Mouse (Mus musculus) neural tube, embryonic 11.5 days (tissue): Measurements from ENCODE around the gene Oog1. TPM values are rescaled to one million over a fixed set of nuclear protein-coding genes. Genes with fewer than 3 reads are reported as not detected.
"Not testable (repeated sequence)": the region's sequence is repeated elsewhere in the genome, so short reads cannot be mapped to it uniquely, and the experiment has no call there.

ENCODE experiments used
- ATAC-seq: fragments of 200-750 bp; cut with Nextera tagmentation; 2 replicates; pipeline ENCODE4 v1.8.0; 2017; ENCODE audit warnings: moderate number of reproducible peaks, mild to moderate bottlenecking, moderate TSS enrichment, moderate library complexity; ENCODE audit not compliant: insufficient read depth, low FRiP score, low TSS enrichment
- DNase-seq: peaks from one replicate; pipeline ENCODE4 v3.0.0-alpha.2; 2015; ENCODE audit warnings: low spot score
- H3K27ac ChIP-seq: fragments of 300-500 bp; sonication (generic); 2 replicates; pipeline ENCODE4 v1.5.1; 2014; ENCODE audit warnings: low read depth, mild to moderate bottlenecking, low read length
- H3K27me3 ChIP-seq: fragments of 300-500 bp; sonication (generic); 2 replicates; pipeline ENCODE4 v1.6.1; 2014; ENCODE audit warnings: mild to moderate bottlenecking, low read length, mixed read lengths; ENCODE audit not compliant: control insufficient read depth, insufficient read depth
- H3K36me3 ChIP-seq: fragments of 300-500 bp; sonication (generic); 2 replicates; pipeline ENCODE4 v1.6.1; 2014; ENCODE audit warnings: mild to moderate bottlenecking, low read length, moderate library complexity, mixed read lengths; ENCODE audit not compliant: control insufficient read depth, insufficient read depth
- H3K4me1 ChIP-seq: fragments of 300-500 bp; sonication (generic); 2 replicates; pipeline ENCODE4 v1.6.1; 2014; ENCODE audit warnings: low read length, mixed read lengths; ENCODE audit not compliant: control insufficient read depth, insufficient read depth
- H3K4me2 ChIP-seq: fragments of 300-500 bp; sonication (generic); 2 replicates; pipeline ENCODE4 v1.6.1; 2014; ENCODE audit warnings: low read depth, mild to moderate bottlenecking, moderate library complexity
- H3K4me3 ChIP-seq: fragments of 300-500 bp; sonication (generic); 2 replicates; pipeline ENCODE4 v1.5.1; 2014; ENCODE audit warnings: low read depth, low read length
- H3K9ac ChIP-seq: fragments of 300-500 bp; sonication (generic); 2 replicates; pipeline ENCODE4 v1.6.1; 2014; ENCODE audit warnings: mild to moderate bottlenecking, low read length
- H3K9me3 ChIP-seq: fragments of 300-500 bp; sonication (generic); 2 replicates; pipeline ENCODE4 v1.6.1; 2016; ENCODE audit warnings: low read length; ENCODE audit not compliant: control insufficient read depth
- WGBS: fragments of 180-500 bp; shearing (Covaris S2); extraction: QIAGEN DNeasy Blood & Tissue Kit; methylation state at CpG from one replicate; pipeline ENCODE4 v1.1.7; 2014; 5-methylcytosine and 5-hydroxymethylcytosine counted together
- polyA plus RNA-seq: library from polyadenylated mRNA; unstranded; fragments of >200 nt; fragmentation: Nextera tagmentation; extraction: Ambion mirVana; gene quantifications from 2 replicates; pipeline ENCODE4 v1.2.1, GENCODE M21; 2014

Oog1 gene
- polyA plus RNA-seq = not detected in 2 replicates

DNA sequence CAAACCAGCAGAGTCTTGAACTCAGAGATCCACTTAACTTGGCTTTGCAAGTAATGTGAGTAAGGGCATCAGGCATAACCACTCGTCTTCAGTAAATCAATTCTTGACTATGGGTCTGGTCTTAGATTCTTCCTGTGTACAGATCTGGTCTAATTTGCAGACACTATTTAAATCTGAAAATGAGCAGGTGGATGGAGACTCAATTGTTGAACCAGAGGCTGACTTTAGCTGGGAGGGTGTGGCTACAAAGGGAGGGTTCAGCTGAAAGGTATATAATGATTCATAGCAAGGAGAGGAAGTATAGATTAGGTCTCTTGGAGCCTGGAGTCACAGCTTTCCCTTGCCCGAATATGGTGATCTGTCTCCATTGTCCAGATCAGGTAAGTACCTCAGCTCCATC, at the start of gene Oog1:
Oog1 (plus strand) TSS at position 301 of the 400 bp plus-strand sequence.
- H3K4me3 ChIP-seq, ATAC-seq, H3K36me3 ChIP-seq, H3K27ac ChIP-seq, H3K9ac ChIP-seq, H3K4me2 ChIP-seq, H3K9me3 ChIP-seq, DNase-seq, H3K4me1 ChIP-seq, H3K27me3 ChIP-seq: not testable (repeated sequence)
- 82% methylated on average over 1 of the region's 2 CpGs for WGBS

- H3K4me3 ChIP-seq, H3K9me3 ChIP-seq, H3K36me3 ChIP-seq, H3K27me3 ChIP-seq, H3K9ac ChIP-seq, H3K4me1 ChIP-seq, H3K4me2 ChIP-seq, DNase-seq, H3K27ac ChIP-seq, ATAC-seq: not testable (repeated sequence)
- WGBS = 0% methylated on average over 2 of the region's 2 CpGs
These were observed 1.1 kb upstream of the Oog1 start for GRCm38 (mm10) chr12:87601388-87601787.

- H3K9ac ChIP-seq, H3K9me3 ChIP-seq, ATAC-seq, DNase-seq, H3K4me2 ChIP-seq, H3K27ac ChIP-seq, H3K4me3 ChIP-seq, H3K36me3 ChIP-seq, H3K4me1 ChIP-seq, H3K27me3 ChIP-seq: not testable (repeated sequence)
- WGBS = 93% methylated on average over 5 of the region's 7 CpGs
These were observed 16.1 kb downstream of the Oog1 start, which contains the start of gene Gm4027 for GRCm38 (mm10) chr12:87618569-87618968. Gene Gm4027 (plus strand): TSS chr12:87618869.

DNA sequence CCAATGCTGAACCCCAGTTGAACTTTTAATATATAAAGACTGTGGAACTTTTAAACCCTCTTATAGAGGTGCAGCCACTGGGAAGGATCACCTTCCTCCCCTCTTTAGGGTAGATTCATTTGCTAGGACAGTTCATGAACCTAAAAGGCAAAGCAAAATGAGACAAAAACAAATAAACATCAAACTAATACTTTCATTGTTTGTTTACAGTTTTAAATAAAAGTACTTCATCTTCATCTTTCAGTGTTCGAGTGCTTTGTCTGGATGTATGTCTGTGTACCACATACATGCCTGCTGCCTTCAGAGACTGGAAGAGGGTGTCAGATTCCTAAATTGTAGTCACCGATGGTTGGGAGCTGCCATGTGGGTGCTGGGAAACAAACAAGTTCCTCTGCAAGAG, 42.0 kb downstream of the Oog1 start, which contains the start of gene Gm16381:
Gm16381 (minus strand) TSS at position 101 of the 400 bp plus-strand sequence.
- ATAC-seq, H3K27ac ChIP-seq, H3K4me2 ChIP-seq, H3K9me3 ChIP-seq, H3K36me3 ChIP-seq, H3K27me3 ChIP-seq, H3K9ac ChIP-seq, DNase-seq, H3K4me1 ChIP-seq, H3K4me3 ChIP-seq: not testable (repeated sequence)
- WGBS = 89% methylated on average over 1 of the region's 2 CpGs

DNA sequence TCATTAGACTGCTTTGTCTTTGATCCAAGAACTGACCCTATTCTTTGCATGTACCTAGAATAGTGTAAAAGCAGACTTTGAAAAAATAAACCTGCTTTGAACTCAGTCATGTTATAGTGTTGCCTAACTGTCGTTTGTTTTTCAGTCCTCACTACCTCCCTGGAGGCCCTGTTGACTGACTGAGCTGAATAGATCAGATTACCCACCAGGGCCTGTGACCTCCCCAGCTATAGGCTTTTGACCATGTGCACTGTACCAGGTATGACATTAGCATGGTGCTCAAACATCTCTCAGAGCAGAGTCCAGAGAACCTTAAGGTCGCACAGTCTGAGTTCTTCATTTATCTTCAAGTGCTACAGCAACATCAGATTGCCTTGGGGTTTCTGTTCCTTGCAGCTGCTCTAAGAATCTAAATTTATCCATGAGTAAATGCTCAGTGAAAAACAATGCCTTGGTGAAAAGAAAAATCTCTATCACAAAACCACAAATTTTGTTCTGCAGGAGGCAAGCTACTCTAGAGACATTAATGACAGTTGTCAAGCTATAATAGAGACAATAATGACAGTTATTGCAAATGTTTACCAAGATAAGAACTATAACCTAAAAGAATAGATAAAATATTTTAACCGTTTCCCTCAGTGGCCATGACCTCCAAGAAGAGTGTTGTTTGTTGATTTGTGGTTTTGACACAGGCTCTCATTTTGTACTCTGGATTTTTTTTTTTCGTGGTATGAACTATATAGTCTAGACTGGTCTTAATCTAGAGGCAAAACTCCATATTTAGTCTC, 50.6 kb downstream of the Oog1 start:
- 62% methylated on average over 2 of the region's 4 CpGs for WGBS
- H3K36me3 ChIP-seq, H3K9me3 ChIP-seq, H3K9ac ChIP-seq, H3K27ac ChIP-seq, H3K27me3 ChIP-seq, H3K4me3 ChIP-seq, H3K4me1 ChIP-seq, ATAC-seq, H3K4me2 ChIP-seq, DNase-seq: not testable (repeated sequence)

Other genes starting within 250 kb of the Oog1 start
- 55.5 and 70.0 TPM in 2 replicates for gene Sptlc2, start 214.3 kb upstream of the Oog1 start, polyA plus RNA-seq
- gene Slirp, start 158.8 kb upstream of the Oog1 start, polyA plus RNA-seq = 287 and 298 TPM in 2 replicates
- 45.6 and 47.0 TPM in 2 replicates for gene Alkbh1, start 158.7 kb upstream of the Oog1 start, polyA plus RNA-seq
- 159 and 164 TPM in 2 replicates for gene Snw1, start 130.4 kb upstream of the Oog1 start, polyA plus RNA-seq
- gene Gm5788, start 108.0 kb upstream of the Oog1 start, polyA plus RNA-seq = not detected in 2 replicates
- gene Gm8300, start 88.4 kb upstream of the Oog1 start, polyA plus RNA-seq = not detected in 2 replicates
- not detected in 2 replicates for gene Gm4027, start 16.2 kb downstream of the Oog1 start, polyA plus RNA-seq
- gene Gm16381, start 41.9 kb downstream of the Oog1 start, polyA plus RNA-seq = not detected in 2 replicates
- gene Gm21319, start 173.1 kb downstream of the Oog1 start, polyA plus RNA-seq = not detected in 2 replicates
- not detected in 2 replicates for gene Gm21936, start 192.8 kb downstream of the Oog1 start, polyA plus RNA-seq
- gene BB287469, start 213.9 kb downstream of the Oog1 start, polyA plus RNA-seq = not detected in 2 replicates
- not detected in 2 replicates for gene Gm2001, start 239.7 kb downstream of the Oog1 start, polyA plus RNA-seq